Mouse (Mus musculus) left cerebral cortex, postnatal 25 days (tissue): ENCODE data around the gene Nanos1. TPM values are rescaled to one million over a fixed set of nuclear protein-coding genes. Genes with fewer than 3 reads are reported as not detected.

Experiments
- DNase-seq, 2 experiments: peaks; one replicate each; pipeline ENCODE4 v3.0.0; 2022; ENCODE audit warnings: low spot score in 2 of 2, mixed read lengths in 1 of 2
- intact Hi-C: fragments of 180-260 bp; cut with DNase I; formaldehyde crosslinking; loops from one replicate; pipeline ENCODE4 v1.15.1; 2025
- microRNA-seq, 2 experiments: library from miRNA; unstranded; fragments of <30 nt; microRNA quantifications; one replicate each; pipeline ENCODE4 v1.2.0; 2022
- total RNA-seq, 2 experiments: library from RNA; stranded (reverse); gene quantifications; 2 replicates each; pipeline ENCODE4 v1.2.3; 2021

Gene Nanos1
- total RNA-seq, 2 experiments from 2014 or later = 23.4 to 23.6 TPM

- intact Hi-C loops = no loop called here
Observed at GRCm38 (mm10) chr19:60787465-60788150, 31.8 kb downstream of the Nanos1 start.

GRCm38 (mm10) chr19:60788214-60788960, 32.6 kb downstream of the Nanos1 start:
- intact Hi-C loops = no loop called here

More at GRCm38 (mm10) chr19:60787465-60788150, 31.8 kb downstream of the Nanos1 start:
- no peak for DNase-seq

GRCm38 (mm10) chr19:60789452-60789851, 33.7 kb downstream of the Nanos1 start:
- intact Hi-C loops = no loop called here
- no peak for DNase-seq

More at GRCm38 (mm10) chr19:60788214-60788960, 32.6 kb downstream of the Nanos1 start:
- no peak for DNase-seq

- intact Hi-C loops = loop anchor here (2.0 kb wide), 1 partner anchor 21 kb away; the partner anchor contains the start of gene Fam45a
- DNase-seq = peak in 1 of 2 experiments; percentile 24
Observed at GRCm38 (mm10) chr19:60789919-60790506, 34.2 kb downstream of the Nanos1 start.

- DNase-seq = peak; percentile 94 to 96
- intact Hi-C loops = loop anchor here (2.0 kb wide), 1 partner anchor 20 kb away; the partner anchor contains the start of gene Fam45a
Observed at GRCm38 (mm10) chr19:60790551-60791161, 34.9 kb downstream of the Nanos1 start, which contains the start of gene Eif3a. TSS of gene Eif3a (minus strand) at chr19:60790658.

GRCm38 (mm10) chr19:60791164-60791563, 35.4 kb downstream of the Nanos1 start:
- DNase-seq = no peak
- intact Hi-C loops = loop anchor here (2.0 kb wide), 1 partner anchor 20 kb away; the partner anchor contains the start of gene Fam45a

- DNase-seq = no peak
- intact Hi-C loops = no loop called here
Observed at GRCm38 (mm10) chr19:60793170-60793707, 37.5 kb downstream of the Nanos1 start.

- intact Hi-C loops = no loop called here
- no peak for DNase-seq
Observed at GRCm38 (mm10) chr19:60795244-60795643, 39.5 kb downstream of the Nanos1 start.

- DNase-seq = no peak
- intact Hi-C loops = no loop called here
Observed at GRCm38 (mm10) chr19:60797415-60797814, 41.6 kb downstream of the Nanos1 start.

- intact Hi-C loops = no loop called here
- no peak for DNase-seq
Observed at GRCm38 (mm10) chr19:60799867-60800569, 44.2 kb downstream of the Nanos1 start.

GRCm38 (mm10) chr19:60804903-60805302, 49.1 kb downstream of the Nanos1 start:
- intact Hi-C loops = no loop called here
- DNase-seq = no peak

Small RNA genes lying within 50 kb of the gene (microRNA-seq; reads per million reads assigned to microRNA genes)
- gene mmu-mir-3084-1 = 0 reads per million in 2 experiments

Other genes starting within 250 kb of the Nanos1 start
- 10 to 100 TPM; 48.3 to 50.1 TPM for gene Cacul1, start 175.0 kb upstream of the Nanos1 start, total RNA-seq
- gene Eif3a, start 34.7 kb downstream of the Nanos1 start, total RNA-seq = 10 to 100 TPM; 93.2 to 97.1 TPM
- 10 to 100 TPM; 36.9 to 39.4 TPM for gene Fam45a, start 55.6 kb downstream of the Nanos1 start, total RNA-seq
- gene Sfxn4, start 105.5 kb downstream of the Nanos1 start, total RNA-seq = 10 to 100 TPM; 12.7 to 13.7 TPM
- gene Prdx3, start 118.6 kb downstream of the Nanos1 start, total RNA-seq = 10 to 100 TPM; 69.0 to 71.2 TPM
- 10 to 100 TPM; 14.4 to 14.8 TPM for gene Grk5, start 133.8 kb downstream of the Nanos1 start, total RNA-seq